Mouse (Mus musculus) ES-Bruce4 (cell line): Measurements from ENCODE around the gene Gp1ba.

ENCODE experiments used
- CTCF ChIP-seq: IDR thresholded peaks from one replicate; pipeline ENCODE4 v1.8.1; 2011; ENCODE audit warnings: low read depth, low read length
- POLR2A ChIP-seq: IDR thresholded peaks from one replicate; pipeline ENCODE4 v1.8.1; 2011; ENCODE audit warnings: low read length; ENCODE audit not compliant: insufficient read depth

- peak; percentile 22 for TF ChIP-seq CTCF
- no peak for TF ChIP-seq POLR2A
Observed at GRCm38 (mm10) chr11:70664741-70665140, 25.8 kb downstream of the Gp1ba start.
